In genomic region chr7:16461705-16462104, GRCm38 (mm10) we compare ENCODE assay signal across 22 mouse cellular contexts. TPM values are rescaled to one million over a fixed set of nuclear protein-coding genes. Genes with fewer than 3 reads are reported as not detected.
"Had no signal": no experiment of that assay in that cellular context is flagged by ENCODE, and none has a peak within 500 bp of the region (broad histone marks: within the 10 kb centered on the region; RNA-seq: fewer than 3 reads in every experiment).

No protein-coding gene starts in this region.

- DNase-seq: kidney, adult 11 months; kidney, postnatal 25 days; layer of hippocampus, adult 9-11 months; liver, embryonic 13.5 days; lung, adult 2 months; lung, postnatal 14 days; lung, postnatal 4 days; retina, postnatal 1 day; right cerebral cortex, postnatal 25 days; spleen, adult 18-20 months; thymus, postnatal 25 days had no signal

- H3K9ac ChIP-seq: liver, embryonic 13.5 days; midbrain, embryonic 12.5 days; midbrain, embryonic 15.5 days; stomach, embryonic 15.5 days had no signal

- ATAC-seq: midbrain, embryonic 15.5 days had no signal

- H3K9me3 ChIP-seq: liver, embryonic 13.5 days; midbrain, embryonic 12.5 days; midbrain, embryonic 15.5 days; stomach, embryonic 15.5 days had no signal

- H3K4me1 ChIP-seq: liver, embryonic 13.5 days; midbrain, embryonic 12.5 days; midbrain, embryonic 15.5 days; stomach, embryonic 15.5 days had no signal

- H3K36me3 ChIP-seq: liver, embryonic 13.5 days; midbrain, embryonic 12.5 days; midbrain, embryonic 15.5 days; stomach, embryonic 15.5 days had no signal

- H3K27ac ChIP-seq: kidney, postnatal 0 days; layer of hippocampus, adult 2 months; liver, embryonic 13.5 days; midbrain, embryonic 12.5 days; midbrain, embryonic 15.5 days; stomach, embryonic 15.5 days had no signal

- H3K4me3 ChIP-seq: layer of hippocampus, adult 2 months; liver, embryonic 13.5 days; midbrain, embryonic 12.5 days; midbrain, embryonic 15.5 days; myocyte; stomach, embryonic 15.5 days had no signal

RNA-seq across cellular contexts. Expression of gene Npas1, which starts 15.8 kb away (rescaled TPM):
- total RNA-seq: liver, adult 2 months; megakaryocyte progenitor cell, adult 5-6 weeks; megakaryocyte-erythroid progenitor cell, adult 5-6 weeks; monocyte, adult 5-6 weeks had no signal
- polyA plus RNA-seq: kidney, embryonic 14.5 days; liver, adult 2 months; lung, adult 2 months had no signal
